Mouse (Mus musculus) left cerebral cortex, postnatal 14 days (tissue): ENCODE measurements around the gene Commd6. TPM values are rescaled to one million over a fixed set of nuclear protein-coding genes. Genes with fewer than 3 reads are reported as not detected.
"Not testable (repeated sequence)": the region's sequence is repeated elsewhere in the genome, so short reads cannot be mapped to it uniquely, and the experiment has no call there.

Experiments used
- DNase-seq, 2 experiments: peaks; one replicate each; pipeline ENCODE4 v3.0.0; 2021 to 2022; ENCODE audit warnings: low spot score in 2 of 2, mixed read lengths in 1 of 2
- intact Hi-C: fragments of 180-260 bp; cut with DNase I; formaldehyde crosslinking; loops from one replicate; pipeline ENCODE4 v1.15.1; 2025
- total RNA-seq, 2 experiments: library from RNA; stranded (reverse); gene quantifications; 2 replicates each; pipeline ENCODE4 v1.2.3; 2021

Commd6 gene
- total RNA-seq, 2 experiments from 2014 or later = 57.2 to 57.5 TPM

DNA sequence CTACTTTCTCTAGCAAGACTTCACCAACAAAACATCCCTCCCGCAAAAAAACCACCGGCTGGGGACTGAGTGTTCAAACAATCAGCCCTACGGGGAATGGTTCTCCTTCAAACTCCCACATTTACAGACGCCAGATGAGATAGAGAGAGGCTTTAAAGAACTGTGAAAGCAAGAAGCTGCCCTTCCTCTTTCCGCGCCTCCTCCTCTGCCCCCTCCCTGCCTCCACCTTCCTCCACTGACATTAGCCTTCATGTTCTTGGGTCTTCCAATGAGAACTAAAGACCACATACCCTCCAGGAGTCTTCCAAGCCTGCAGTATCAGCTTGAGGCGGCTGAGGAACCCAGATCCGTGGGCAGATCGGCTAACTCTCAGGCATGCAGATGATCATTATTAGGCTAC, 24.3 kb downstream of the Commd6 start:
- intact Hi-C loops = no loop called here
- no peak for DNase-seq

DNA sequence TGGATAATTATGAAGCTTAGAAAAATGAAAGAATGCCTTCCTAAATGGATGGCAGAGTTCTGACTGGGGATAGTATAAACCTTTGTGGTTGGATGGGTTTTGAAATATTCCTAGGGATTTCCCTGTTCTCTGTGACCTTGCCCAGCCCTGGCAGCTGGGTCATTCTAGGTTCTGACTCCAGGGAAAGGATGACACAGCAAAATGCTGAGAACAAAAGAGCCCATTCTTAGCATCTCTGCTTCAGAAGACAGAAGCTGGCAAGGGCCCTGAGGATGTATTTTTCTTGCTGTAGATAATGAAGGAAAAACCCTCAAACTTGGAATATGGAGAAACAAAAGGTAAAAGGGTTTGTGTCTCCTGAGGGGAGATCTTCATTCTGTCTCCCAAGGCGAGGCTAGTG, 27.3 kb downstream of the Commd6 start:
- intact Hi-C loops = no loop called here
- DNase-seq = no peak

DNA sequence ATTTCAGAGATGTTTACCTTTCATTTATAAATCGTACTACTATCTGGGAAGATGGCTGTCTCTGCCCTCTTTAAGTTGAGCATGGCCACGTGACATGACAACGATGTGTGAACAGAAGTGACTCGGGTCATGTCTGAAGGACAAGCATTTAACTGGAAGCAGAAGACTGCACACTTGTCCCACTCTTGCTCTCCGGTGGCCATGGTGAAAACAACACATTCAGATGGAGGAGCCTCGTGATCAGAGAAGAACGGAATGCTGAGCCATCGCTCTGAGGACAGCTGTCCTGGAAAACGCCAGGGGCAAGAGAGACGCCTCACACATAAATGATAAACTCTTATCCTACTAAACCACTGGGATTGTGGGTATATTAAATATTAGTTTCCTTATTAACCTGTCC, 29.8 kb downstream of the Commd6 start:
- intact Hi-C loops = no loop called here
- no peak for DNase-seq

DNA sequence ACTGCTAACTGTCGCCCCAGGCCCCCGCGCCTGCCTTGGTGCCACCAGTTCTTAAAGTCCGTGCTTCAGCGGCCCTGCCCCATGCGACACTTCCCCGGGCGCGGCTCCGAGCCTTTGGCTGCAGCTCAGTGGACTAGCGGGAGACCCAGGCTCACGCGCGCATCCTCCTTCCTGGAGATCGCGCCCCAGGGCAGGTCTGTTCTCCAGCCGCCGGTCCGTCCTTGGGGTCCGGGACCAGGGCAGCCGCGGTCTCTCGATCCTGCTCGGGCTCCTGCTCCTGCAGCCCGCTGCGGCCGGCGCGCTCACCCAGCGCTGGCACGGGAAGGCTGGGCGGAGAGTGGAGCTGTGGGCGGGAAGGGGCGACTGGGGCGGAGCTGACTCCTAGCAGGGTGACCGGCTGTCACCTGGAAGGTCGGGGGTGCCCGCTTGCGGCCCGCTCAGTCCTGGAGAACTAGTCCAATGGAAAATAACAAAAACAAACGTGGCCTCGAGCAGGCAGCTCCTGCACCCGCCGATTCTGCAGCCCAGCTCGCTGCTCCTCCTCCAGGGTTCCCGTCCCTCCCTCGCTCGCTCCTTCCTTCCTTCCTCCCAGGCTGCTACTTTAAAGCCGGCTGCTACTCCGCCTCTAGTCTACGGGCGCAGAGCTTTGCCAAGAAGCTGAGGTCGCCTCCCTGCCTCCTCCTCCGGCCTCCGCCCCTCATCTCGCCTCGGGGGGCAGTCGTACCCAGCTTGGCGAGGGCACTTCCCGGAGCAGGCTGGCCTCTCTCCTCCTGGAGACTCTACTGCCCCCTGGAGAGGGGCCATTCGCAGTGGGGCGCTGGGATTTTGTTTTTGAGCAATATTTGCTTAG, 31.7 kb downstream of the Commd6 start, which contains the start of gene Tbc1d4:
Tbc1d4 (minus strand) TSS at position 673 of the 850 bp plus-strand sequence.
- DNase-seq = peak; percentile 37 to 56
- intact Hi-C loops = loop anchor here (2.0 to 10.0 kb wide), 2 partner anchors 92 to 144 kb away; no protein-coding TSS in a partner anchor

DNA sequence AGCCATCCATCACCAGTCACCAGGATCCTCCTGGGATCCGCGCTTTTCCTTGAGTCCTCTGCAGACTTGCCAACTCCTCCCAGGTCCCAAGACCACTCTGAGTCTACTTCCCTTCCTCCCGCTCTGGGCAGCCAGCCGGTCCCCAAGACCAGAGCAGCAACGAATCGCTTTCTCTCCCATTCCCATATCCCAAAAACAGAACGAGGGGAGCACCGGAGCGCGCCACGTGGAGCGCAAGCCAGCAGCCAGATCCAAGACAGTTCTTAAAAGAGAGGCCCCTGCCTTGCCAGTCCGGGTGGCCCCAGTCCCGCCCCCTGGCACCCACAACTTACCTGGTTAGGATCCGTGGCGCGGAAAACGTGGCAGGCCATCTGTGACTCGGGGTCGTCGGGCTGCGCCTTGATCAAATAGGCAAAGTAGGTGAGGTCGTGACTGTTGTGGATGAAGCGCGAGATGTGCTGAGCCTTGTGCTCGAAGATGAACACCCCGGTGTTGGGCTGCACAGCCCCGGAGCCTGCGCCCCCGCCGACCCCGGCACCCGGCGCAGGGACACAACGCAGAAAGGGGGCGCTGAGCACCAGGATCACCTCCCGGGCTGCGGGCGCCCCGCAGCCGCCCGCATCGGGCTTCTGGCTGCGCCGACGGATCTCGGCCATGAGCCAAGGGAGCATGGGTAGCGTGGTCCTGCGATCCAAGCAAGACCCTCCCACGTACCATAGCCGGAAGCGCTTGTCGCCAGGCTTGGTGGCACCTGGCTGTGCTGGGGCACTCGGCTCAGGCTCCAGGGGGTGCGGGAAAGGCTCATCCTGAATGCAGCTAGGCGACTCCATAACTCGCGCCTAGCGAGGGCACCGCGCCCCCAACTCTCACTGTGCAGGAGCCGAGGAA, 32.6 kb downstream of the Commd6 start:
- DNase-seq = peak; percentile 5 to 6
- intact Hi-C loops = loop anchor here (2.0 to 10.0 kb wide), 2 partner anchors 91 to 143 kb away; no protein-coding TSS in a partner anchor

DNA sequence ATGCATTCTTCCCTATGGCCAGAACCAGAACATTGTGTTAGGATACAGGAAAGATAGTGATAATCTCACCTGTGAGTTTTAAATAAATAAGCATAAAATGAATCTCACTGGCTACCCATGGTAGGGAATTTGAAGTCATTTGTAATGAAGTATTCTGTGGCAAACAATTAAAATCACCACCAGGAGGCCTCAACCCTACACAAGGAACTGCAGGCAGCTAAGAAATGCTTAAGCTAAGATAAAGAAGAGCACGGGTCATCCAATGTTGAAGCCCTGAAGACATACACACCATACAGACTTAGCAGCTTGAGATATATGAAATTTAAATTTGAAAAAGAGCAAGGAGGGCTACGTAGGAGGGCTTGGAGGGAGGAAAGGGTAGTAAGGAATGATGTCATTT, 34.6 kb downstream of the Commd6 start:
- intact Hi-C loops = loop anchor here (10.0 kb wide), 1 partner anchor 141 kb away; no protein-coding TSS in a partner anchor

DNA sequence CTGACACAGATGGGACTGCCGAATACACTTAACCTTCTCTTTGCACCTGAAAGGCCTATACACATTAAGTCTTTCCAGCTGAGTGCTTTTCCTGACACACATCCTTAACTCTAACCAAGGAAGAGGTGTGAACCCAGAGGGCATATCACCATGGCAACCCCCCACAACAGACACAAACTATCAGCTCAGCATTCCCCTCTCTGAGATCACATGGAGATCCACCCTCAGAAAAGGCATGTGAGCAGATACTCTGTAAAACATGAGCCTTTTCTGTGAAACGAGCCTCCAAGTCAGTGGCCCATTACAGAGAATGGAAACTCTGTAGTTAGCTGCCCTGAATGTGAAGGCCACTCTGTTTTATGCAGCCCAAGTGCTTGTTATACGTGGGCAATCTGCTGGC, 37.6 kb downstream of the Commd6 start:
- intact Hi-C loops = loop anchor here (10.0 kb wide), 1 partner anchor 138 kb away; no protein-coding TSS in a partner anchor
- DNase-seq = no peak

More for the DNA sequence above, 34.6 kb downstream of the Commd6 start:
- no peak for DNase-seq

DNA sequence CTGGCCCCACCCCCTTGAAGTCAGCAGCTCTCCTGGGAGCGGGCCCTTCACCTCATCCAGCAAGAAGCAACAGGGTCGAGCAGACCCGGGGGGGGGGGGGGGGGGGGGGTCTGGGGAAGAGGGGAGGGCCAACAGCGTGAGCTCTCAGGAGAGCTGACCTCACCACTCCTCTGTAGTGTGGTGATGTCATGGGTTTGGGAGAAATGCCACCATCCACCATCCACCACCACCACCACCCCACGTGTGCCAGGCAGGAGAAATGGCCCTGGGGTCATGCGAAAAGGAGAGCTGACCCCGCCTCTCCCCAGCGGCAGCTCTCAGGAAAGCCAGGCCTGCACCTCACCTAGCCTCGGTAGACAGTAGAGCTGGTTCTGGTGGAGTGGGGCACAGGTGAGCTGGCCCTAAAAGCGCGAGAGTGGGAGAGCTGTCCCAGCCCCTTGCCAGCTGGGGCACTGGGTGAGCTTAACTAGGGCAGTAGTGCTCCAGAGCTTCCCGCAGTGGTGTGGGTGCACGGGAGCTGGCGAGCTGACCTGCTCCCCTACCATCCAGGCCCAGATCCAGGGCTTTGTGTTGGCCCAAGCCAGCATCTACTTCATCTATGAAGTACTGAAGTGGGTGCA, 43.3 kb downstream of the Commd6 start:
- no peak for DNase-seq
- intact Hi-C loops = no loop called here

DNA sequence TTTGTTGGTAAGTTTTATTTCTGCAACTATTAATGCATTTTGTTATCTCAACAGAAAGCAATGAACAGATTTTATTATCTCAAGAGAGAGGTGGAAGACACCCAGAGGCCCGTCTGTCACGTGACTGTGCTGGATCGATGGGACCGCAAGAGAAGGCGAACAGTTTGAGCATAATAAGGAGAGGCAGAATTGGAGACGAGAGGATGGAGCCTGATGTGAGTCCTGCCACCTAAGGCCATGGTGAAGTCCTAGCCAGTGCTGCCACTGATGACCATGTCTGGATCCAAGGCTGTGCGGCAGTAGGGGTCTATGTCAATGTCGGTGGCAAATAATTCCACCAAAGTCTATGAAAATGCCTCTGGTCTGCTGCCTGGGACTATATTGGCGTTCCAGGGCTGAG, 43.8 kb downstream of the Commd6 start:
- intact Hi-C loops = no loop called here
- no peak for DNase-seq

DNA sequence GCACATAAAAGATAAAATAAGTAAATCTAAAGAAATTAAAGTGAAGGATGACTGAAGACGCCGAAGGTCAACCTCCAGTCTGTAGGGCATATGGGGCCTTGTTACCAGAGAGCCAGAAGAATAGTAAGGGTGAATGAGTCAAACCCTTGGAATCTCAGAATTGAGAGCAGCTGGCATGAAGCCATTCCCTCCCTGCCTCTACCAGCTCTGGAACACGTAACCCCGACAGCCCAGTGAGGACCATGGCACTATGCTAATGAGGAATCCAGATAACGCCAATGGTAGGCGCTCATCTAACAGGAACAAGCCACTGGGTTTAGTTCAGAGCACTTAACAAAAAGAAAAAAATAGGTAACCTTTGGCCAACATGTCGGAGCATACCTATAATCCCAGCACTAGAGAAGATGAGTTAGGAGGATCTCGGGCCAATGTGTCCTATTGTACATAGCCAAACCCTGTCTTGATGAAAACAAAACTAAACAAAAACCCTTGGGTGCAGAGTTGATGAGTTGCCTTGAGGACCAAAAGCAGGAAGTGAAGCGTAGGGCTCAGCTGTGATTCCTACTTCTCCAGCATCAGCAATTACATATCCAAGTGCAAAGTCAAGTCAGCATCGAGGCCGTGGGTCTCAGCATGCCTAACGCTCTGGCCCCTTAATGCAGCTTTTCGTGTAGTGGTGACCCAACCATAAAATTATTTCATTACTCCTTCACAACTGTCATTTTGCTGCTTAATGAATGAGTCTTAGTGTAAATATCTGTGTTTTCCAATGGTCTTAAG, 45.0 kb downstream of the Commd6 start:
- intact Hi-C loops = no loop called here
- DNase-seq = no peak

DNA sequence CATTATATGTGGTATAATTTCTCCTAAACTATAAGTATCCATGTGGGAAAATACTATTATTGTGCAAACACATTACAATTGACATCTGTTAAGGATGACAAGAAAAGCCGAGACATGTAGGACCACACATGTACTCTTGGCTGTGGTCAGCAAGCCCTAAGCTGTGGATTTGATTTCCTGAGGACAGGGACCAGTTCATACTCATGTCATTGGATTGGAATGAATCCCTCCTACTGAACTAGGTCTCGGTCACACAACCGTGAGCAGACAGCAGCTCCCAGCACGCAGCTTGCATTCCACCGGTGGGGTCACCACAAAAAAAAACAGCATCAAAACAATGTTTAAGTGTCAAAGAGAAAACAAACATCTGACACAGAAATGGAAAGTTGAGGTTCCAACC, 46.5 kb downstream of the Commd6 start:
- intact Hi-C loops = no loop called here
- DNase-seq = no peak

DNA sequence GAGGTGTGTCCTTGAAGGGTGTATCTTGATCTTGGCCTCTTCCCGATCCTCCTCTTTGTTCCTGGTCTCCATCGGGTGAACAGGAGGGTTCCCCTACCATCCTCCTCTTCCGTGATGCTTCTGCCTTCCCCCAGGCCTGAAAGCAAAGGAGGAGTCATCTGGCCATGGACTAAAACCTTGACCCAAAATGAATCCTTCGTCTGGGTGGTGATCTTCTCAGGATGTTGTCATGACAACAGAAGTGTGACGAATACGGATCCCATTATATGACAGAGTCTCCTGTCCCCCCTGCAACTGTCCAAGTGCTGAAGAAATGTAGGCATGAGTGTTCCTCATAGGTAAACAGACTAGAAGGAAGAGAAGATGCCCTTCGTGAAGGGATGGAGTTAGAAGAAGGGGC, 47.1 kb downstream of the Commd6 start:
- DNase-seq = no peak
- intact Hi-C loops = no loop called here

DNA sequence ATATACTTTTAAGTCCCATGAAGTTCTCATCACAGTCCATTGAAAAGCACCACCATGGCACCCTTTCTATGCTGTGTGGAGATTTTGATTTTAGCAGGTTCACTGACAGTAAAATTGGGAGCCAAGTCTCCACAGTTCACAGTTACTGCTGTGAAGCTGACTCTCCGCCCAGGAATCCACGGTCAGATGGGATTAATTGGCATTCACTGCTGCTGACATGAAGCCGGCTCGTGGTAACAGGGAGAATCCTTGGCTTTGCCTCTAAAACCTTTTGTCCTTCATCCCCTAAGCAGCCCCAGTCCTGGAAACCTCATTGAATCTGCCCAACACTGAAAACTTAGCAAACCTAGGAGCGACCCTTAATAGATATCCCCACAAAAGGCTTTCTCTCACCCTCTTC, 49.4 kb downstream of the Commd6 start:
- intact Hi-C loops = no loop called here
- no peak for DNase-seq

DNA sequence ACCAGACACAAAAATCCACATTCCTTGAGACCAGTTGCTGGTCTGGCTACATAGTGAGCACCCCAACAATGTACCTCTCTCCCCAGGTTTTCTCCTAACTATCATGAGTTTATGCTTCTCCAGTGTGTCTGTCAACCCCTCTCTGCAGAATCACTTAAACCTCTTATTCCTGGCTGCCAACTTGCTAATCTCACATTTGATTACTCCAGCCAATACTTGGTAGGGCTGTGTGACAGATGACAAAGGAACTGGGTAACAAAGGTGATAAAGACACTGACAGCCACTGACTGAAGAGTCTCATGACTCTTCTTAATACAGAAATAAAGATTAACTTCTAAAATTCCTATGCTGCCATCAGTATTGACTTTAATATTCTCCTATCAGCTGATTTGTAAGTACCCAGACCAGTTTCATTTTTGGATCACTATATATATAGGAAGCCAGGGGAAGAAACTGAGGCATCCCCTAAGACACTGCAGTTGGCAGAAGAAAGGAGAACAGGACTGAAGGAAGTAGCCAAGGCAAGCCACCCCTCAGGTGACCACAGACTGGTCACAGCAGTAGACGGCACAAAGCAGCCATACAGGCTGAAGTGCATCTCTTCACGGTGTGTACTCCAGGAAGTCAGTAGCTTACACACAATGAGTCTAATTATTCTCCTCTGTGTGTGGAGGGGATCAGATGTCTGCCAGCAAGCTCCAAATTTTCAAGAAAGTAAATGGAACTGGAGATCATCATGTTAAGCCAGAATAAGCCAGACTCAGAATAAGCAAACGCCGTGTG, 52.1 kb downstream of the Commd6 start:
- intact Hi-C loops = not testable (repeated sequence)

DNA sequence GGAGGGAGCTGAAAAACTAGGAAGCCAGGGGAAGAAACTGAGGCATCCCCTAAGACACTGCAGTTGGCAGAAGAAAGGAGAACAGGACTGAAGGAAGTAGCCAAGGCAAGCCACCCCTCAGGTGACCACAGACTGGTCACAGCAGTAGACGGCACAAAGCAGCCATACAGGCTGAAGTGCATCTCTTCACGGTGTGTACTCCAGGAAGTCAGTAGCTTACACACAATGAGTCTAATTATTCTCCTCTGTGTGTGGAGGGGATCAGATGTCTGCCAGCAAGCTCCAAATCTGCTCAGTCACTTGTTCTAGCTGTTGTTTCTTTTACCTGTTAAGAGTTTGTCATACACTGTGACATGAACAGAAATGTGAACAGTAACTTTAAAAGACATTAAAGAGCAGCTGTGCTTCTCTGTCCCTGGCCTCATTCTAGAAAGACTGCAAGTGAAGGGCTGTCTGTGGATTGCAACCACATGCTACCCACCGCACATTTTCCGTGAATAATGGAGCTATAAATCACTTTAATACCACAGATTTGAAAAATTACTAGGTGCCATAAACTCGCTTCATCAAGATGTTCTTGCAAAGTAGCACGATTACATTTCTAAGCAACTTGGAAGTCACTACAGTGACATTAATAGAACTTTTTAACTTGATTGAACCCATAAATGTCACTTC, 53.0 kb downstream of the Commd6 start:
- DNase-seq, intact Hi-C loops: not testable (repeated sequence)

More for the DNA sequence above, 52.1 kb downstream of the Commd6 start:
- DNase-seq = not testable (repeated sequence)

DNA sequence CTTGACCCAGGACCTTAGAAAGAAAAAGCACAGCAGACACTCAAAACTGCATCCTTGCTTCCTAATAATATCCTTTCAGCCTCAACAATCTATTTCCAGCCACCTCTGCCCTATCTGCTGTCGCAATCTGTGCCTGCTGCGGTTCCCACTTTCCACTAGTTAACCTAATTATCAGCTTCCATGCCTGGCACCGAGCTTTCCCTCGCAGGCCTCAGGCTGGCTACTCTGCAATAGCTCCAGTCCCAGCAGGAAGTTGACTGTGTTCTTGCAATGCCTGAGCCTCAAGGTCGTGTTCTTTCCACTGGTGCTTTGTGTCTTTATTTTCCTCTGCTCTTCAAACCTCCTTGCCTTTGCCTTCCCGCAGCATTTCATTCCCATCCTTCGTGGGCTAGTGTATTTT, 54.4 kb downstream of the Commd6 start:
- no peak for DNase-seq
- intact Hi-C loops = no loop called here
